Mouse (Mus musculus) hindbrain, embryonic 16.5 days (tissue): ENCODE measurements around the gene Hist1h2bl. TPM values are rescaled to one million over a fixed set of nuclear protein-coding genes. Genes with fewer than 3 reads are reported as not detected.
"Not testable (repeated sequence)": the region's sequence is repeated elsewhere in the genome, so short reads cannot be mapped to it uniquely, and the experiment has no call there.

Experiments
- ATAC-seq: fragments of 200-750 bp; cut with Nextera tagmentation; 2 replicates; pipeline ENCODE4 v1.8.0; 2017; ENCODE audit warnings: moderate TSS enrichment, moderate library complexity
- H3K27ac ChIP-seq: fragments of 300-500 bp; sonication (generic); 2 replicates; pipeline ENCODE4 v1.5.1; 2014; ENCODE audit warnings: low read depth, mild to moderate bottlenecking, control low read depth, low read length, moderate library complexity
- H3K27me3 ChIP-seq: fragments of 300-500 bp; sonication (generic); replicated peaks from 2 replicates; pipeline ENCODE4 v1.6.1; 2014; ENCODE audit warnings: low read length; ENCODE audit not compliant: control insufficient read depth, insufficient read depth
- H3K36me3 ChIP-seq: fragments of 300-500 bp; sonication (generic); 2 replicates; pipeline ENCODE4 v1.6.1; 2014; ENCODE audit warnings: mild to moderate bottlenecking, low read length, moderate library complexity, mixed read lengths; ENCODE audit not compliant: control insufficient read depth, insufficient read depth
- H3K4me1 ChIP-seq: fragments of 300-500 bp; sonication (generic); 2 replicates; pipeline ENCODE4 v1.6.1; 2014; ENCODE audit warnings: low read depth, low read length; ENCODE audit not compliant: control insufficient read depth, insufficient read depth
- H3K4me2 ChIP-seq: fragments of 300-500 bp; sonication (generic); 2 replicates; pipeline ENCODE4 v1.6.1; 2014; ENCODE audit warnings: mild to moderate bottlenecking, low read length, control low read depth, moderate library complexity
- H3K4me3 ChIP-seq: fragments of 300-500 bp; sonication (generic); 2 replicates; pipeline ENCODE4 v1.5.1; 2014; ENCODE audit warnings: mild to moderate bottlenecking, low read length, control low read depth, moderate library complexity
- H3K9ac ChIP-seq: fragments of 300-500 bp; sonication (generic); 2 replicates; pipeline ENCODE4 v1.6.1; 2014; ENCODE audit warnings: low read depth, mild to moderate bottlenecking, control low read depth, low read length, moderate library complexity
- H3K9me3 ChIP-seq: fragments of 300-500 bp; sonication (generic); 2 replicates; pipeline ENCODE4 v1.6.1; 2014; ENCODE audit warnings: mild to moderate bottlenecking, low read length, moderate library complexity; ENCODE audit not compliant: control insufficient read depth
- WGBS: fragments of 180-500 bp; shearing (Covaris S2); extraction: QIAGEN DNeasy Blood & Tissue Kit; methylation state at CpG from one replicate; pipeline ENCODE4 v1.1.7; 2014; 5-methylcytosine and 5-hydroxymethylcytosine counted together
- polyA plus RNA-seq: library from polyadenylated mRNA; unstranded; fragments of >200 nt; fragmentation: Nextera tagmentation; extraction: Ambion mirVana; gene quantifications from 2 replicates; pipeline ENCODE4 v1.2.1, GENCODE M21; 2015

Gene Hist1h2bl
- polyA plus RNA-seq, 1 experiment from 2014 or later, result not detected

- Histone ChIP-seq H3K27me3 (no peaks in the 10 kb centered on the region), H3K36me3 (no peaks in the 10 kb centered on the region), H3K4me1 (no peaks in the 10 kb centered on the region), H3K4me2 (no peak overlapping the region), H3K27ac (no peak overlapping the region), H3K9ac (no peak overlapping the region), H3K9me3 (no peaks in the 10 kb centered on the region), H3K4me3 (no peak overlapping the region)
- 0 out of 2 replicates have a peak, but pooled peaks have one; percentile 30 for ATAC-seq
- 19% methylated on average over 11 of the region's 11 CpGs for WGBS
These were observed 12.1 kb upstream of the Hist1h2bl start for GRCm38 (mm10) chr13:21727948-21728572.

DNA sequence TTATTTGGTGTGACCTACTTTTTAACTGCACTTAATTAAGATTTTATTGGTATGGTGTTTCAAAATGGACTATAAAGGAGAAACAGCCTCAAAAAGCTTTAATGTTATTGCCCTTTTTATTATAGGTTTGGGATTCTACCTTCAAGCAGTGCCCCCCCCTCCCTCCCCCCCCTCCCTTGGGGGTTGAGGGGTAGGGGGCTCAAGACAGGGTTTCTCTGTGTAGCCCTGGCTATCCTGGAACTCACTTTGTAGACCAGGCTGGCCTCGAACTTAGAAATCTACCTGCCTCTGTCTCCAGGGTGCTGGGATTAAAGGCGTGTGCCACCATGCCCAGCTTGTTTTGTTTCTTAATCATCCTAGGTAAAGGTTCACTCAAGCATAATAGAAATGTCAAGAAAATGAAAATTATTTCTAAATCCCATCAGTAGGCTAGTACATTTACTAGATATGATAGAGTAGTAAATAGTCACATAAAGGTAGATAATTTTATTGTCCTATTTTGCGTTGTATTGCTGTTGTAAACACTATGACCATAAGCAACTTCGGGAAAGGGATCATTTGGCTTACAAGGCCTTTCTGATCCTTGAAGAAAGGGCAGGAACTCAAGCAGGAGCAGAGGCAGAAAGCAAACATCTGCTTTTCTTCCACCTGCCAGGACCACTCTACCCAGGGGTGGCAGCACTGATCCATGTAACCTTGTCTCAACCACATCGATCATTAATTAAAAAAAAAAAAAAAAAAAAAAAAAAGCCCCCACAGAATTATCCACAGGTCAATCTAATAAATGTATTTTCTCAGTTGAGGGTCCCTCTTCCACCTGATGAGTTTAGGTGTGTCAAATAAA, 7.3 kb upstream of the Hist1h2bl start:
- H3K4me3 ChIP-seq, result no peak overlapping the region
- H3K4me1 ChIP-seq, result peaks cover 11% of the 10 kb centered on the region
- H3K9ac ChIP-seq, result no peak overlapping the region
- no peak overlapping the region for H3K4me2 ChIP-seq
- no peak for ATAC-seq
- WGBS, result 36% methylated on average over 5 of the region's 5 CpGs
- H3K9me3 ChIP-seq, result no peaks in the 10 kb centered on the region
- H3K27me3 ChIP-seq, result no peaks in the 10 kb centered on the region
- H3K27ac ChIP-seq, result no peak overlapping the region
- H3K36me3 ChIP-seq, result no peaks in the 10 kb centered on the region

DNA sequence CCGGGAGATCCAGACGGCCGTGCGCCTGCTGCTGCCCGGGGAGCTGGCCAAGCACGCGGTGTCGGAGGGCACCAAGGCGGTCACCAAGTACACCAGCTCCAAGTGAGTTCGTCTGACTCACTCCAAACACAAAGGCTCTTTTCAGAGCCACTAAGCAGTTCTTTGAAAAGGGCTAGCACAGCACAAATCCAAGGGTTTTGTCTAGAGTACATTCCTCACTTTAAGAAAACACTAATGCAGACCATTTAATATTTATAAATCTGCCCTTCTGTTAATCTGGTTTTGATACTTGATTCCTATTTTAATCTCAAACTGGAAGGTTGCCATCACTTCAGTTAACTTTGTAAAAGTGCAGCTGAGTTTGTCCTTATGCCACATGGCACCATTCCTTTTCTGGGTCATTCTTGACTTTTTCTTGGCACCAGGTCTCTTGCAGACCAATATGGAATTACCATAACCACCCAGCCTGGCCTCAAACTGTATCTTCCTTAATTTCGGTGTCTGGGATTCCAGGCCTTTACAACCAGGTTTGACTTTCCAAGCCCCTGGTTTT, 6.5 kb upstream of the Hist1h2bl start:
- WGBS, result 4% methylated on average over 6 of the region's 11 CpGs

GRCm38 (mm10) chr13:21721757-21722372, 5.9 kb upstream of the Hist1h2bl start, which contains the start of gene Hist1h2bm:
Gene Hist1h2bm (plus strand): TSS chr13:21722044.
- peak within 1 kb of the TSS; percentile 70 for H3K4me2 ChIP-seq
- 0% methylated on average over 31 of the region's 37 CpGs for WGBS
- peaks cover 18% of the 10 kb centered on the region for H3K4me1 ChIP-seq

More for the DNA sequence above, 6.5 kb upstream of the Hist1h2bl start:
- ATAC-seq, result peak; percentile 19; the same call in 1 of the 2 replicates
- H3K27me3 ChIP-seq, result no peaks in the 10 kb centered on the region
- H3K4me1 ChIP-seq, result peaks cover 15% of the 10 kb centered on the region
- H3K4me2 ChIP-seq, result peak overlapping the region; percentile 70
- H3K4me3 ChIP-seq, result peak overlapping the region; percentile 45
- H3K9ac ChIP-seq, result peak overlapping the region; percentile 59
- H3K27ac ChIP-seq, result peak overlapping the region; percentile 81
- no peaks in the 10 kb centered on the region for H3K36me3 ChIP-seq
- H3K9me3 ChIP-seq, result no peaks in the 10 kb centered on the region

GRCm38 (mm10) chr13:21721107-21721756, 5.3 kb upstream of the Hist1h2bl start:
- H3K27ac ChIP-seq, result peak overlapping the region; percentile 54; the same call in 1 of the 2 replicates
- H3K36me3 ChIP-seq, ATAC-seq, H3K9me3 ChIP-seq, H3K27me3 ChIP-seq: not testable (repeated sequence)
- peak overlapping the region; percentile 45 for H3K4me3 ChIP-seq
- peaks cover 20% of the 10 kb centered on the region for H3K4me1 ChIP-seq
- H3K4me2 ChIP-seq, result peak overlapping the region; percentile 70
- H3K9ac ChIP-seq, result peak overlapping the region; percentile 48; the same call in 1 of the 2 replicates
- 2% methylated on average over 16 of the region's 44 CpGs for WGBS

More at GRCm38 (mm10) chr13:21721757-21722372, 5.9 kb upstream of the Hist1h2bl start, which contains the start of gene Hist1h2bm:
- Histone ChIP-seq H3K9ac (peak within 1 kb of the TSS; percentile 59), H3K27ac (peak within 1 kb of the TSS; percentile 81), H3K4me3 (peak within 1 kb of the TSS; percentile 45)
- not testable (repeated sequence) for H3K9me3 ChIP-seq, H3K27me3 ChIP-seq, H3K36me3 ChIP-seq
- peak; percentile 98 for ATAC-seq

DNA sequence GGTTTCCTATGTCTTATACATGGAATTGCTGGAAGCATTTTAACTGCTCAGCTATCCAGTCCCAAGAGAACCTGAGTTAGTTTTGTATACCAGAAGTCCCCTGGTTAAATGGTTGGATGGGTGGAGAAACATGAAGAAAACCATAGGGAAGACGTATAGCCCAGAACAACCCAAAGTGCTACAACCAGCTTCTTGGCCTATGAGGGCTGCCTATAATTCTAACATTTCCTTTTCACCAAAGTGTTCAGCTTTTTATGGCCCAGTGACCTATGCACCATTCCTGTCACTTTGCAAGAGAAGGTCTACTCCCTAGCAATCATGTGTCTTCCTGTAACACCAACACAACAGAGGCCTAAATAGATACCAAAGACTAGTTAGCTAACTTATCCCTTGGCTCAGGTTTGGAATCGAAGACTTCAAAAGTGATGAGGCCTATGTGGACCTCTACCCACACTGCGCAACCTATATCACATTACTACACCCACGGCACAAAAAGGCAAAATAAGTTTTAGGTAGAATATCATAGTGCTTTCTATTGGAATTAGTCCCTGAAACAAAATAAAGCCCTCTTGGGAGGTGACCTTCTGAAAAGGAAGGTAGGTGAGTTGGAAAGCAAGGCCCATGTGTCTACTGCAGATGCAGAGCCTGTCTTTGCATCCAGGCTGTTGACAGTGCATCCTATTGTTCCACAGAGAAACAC, 2.6 kb upstream of the Hist1h2bl start:
- no peak for ATAC-seq
- Histone ChIP-seq H3K4me3 (peak overlapping the region; percentile 41), H3K9ac (peak overlapping the region; percentile 58), H3K27ac (no peak overlapping the region), H3K9me3 (no peaks in the 10 kb centered on the region), H3K36me3 (no peaks in the 10 kb centered on the region), H3K4me2 (peak overlapping the region; percentile 67), H3K27me3 (no peaks in the 10 kb centered on the region), H3K4me1 (peaks cover 28% of the 10 kb centered on the region)
- 60% methylated on average over 4 of the region's 4 CpGs for WGBS

DNA sequence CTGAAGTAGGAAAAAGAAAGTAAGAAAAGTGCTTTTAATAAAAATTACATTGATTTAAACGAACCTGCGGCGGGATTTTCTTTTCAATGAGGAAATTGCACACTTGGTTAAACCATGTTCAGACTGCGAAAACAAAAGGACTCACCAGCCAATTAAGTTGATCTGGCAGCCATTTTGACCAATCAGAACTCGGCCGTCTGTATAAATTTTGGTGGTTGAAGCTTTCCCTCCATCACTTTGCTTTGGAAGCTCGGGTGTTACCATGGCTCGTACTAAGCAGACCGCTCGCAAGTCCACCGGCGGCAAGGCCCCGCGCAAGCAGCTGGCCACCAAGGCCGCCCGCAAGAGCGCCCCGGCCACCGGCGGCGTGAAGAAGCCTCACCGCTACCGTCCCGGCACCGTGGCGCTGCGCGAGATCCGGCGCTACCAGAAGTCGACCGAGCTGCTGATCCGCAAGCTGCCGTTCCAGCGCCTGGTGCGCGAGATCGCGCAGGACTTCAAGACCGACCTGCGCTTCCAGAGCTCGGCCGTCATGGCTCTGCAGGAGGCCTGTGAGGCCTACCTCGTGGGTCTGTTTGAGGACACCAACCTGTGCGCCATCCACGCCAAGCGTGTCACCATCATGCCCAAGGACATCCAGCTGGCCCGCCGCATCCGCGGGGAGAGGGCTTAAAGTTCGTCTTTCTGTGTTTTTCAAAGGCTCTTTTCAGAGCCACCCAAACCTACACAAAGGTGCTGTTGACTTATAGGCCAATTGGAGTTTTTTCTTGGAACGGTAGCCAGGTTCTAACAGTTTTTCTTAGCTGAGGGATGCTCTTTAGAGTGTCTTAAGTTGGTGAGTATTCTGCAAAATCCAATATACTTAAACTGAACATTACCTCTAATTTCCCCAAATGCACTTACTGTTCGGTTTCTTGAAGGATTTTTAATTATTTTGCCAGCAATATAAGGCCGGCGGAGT, 1.7 kb upstream of the Hist1h2bl start, which contains the start of gene Hist1h3h:
Gene Hist1h3h, plus strand, starts transcription at position 263 of the 961 bp plus-strand sequence.
- not testable (repeated sequence) for H3K36me3 ChIP-seq, H3K27me3 ChIP-seq, H3K9me3 ChIP-seq
- ATAC-seq, result peak; percentile 57
- peak within 1 kb of the TSS; percentile 45 for H3K4me3 ChIP-seq
- peak within 1 kb of the TSS; percentile 94 for H3K4me2 ChIP-seq
- under 1% methylated on average over 25 of the region's 56 CpGs for WGBS
- H3K4me1 ChIP-seq, result peaks cover 28% of the 10 kb centered on the region
- peak within 1 kb of the TSS; percentile 88 for H3K27ac ChIP-seq
- peak within 1 kb of the TSS; percentile 63 for H3K9ac ChIP-seq
